Mouse (Mus musculus) lung, postnatal 10 days (tissue): ENCODE measurements at regions not wholly inside any gene's neighbourhood (a gene's known extent, or its start where the extent isn't known, plus 50 kb on each side); places are given as distances from the start of the nearest gene placed in this dataset.
A peak's percentile ranks its signal among the peaks of the same experiment; 100 is the strongest.

Experiments
- DNase-seq: peaks from one replicate; pipeline ENCODE4 v3.0.0; 2021

DNA sequence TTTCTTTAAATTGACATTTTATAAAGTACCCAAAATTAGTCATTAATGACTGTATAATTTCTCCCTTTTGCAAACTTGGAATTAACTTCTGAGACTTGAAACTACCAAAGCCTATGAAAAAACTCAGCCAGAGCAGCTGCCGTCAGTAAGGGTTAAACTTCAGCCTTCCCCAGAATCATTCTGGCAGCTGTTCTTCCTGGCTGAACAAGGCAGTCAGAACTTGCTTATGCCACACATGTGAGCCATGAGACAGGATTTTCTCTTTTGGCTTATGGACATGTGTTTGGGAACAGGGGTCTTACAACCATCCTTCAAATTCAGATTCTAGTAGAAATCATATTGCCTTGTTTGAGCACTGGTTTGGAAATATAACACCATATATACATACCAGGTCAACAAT lies 422.4 kb upstream of the Fat1 start:
- no peak for DNase-seq

DNA sequence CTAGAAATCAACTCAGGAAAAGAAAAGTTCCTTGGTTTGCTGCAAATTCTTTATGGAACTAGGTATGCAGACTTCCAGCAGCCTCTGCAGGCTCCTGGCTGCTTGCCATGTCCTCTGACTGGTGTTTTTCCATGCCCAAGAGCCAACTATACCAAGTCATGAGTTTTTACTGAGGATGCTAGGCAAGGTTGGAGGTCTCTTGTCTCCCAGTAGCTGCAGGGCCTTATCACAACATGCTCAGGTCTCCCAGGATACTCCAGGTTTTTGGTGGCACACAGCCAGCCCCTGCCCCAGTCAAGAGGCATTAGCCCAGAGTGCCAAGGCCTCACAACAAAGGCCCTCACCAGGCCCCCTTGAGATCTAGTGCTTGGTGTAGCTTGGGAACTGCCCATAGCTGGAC lies 409.3 kb upstream of the Fat1 start:
- peak; percentile 22 for DNase-seq

DNA sequence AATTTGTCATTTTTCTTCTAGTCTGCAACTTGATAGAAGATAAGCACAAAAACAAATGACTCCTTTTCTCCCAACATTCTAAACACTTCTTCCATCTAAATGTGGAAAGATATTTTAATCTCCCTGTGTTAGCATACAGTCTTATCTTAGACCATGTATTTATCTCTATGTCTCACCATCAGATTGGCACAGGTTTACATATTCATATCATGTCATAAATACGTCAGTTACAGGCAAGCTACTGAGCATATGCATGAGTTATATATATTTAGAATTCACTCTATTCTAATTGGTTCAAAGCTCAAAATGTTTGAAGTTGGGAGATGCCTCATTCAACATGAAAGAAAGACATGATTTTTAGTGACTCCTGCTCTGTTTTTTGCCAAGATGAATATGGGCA lies 405.6 kb upstream of the Fat1 start:
- no peak for DNase-seq

DNA sequence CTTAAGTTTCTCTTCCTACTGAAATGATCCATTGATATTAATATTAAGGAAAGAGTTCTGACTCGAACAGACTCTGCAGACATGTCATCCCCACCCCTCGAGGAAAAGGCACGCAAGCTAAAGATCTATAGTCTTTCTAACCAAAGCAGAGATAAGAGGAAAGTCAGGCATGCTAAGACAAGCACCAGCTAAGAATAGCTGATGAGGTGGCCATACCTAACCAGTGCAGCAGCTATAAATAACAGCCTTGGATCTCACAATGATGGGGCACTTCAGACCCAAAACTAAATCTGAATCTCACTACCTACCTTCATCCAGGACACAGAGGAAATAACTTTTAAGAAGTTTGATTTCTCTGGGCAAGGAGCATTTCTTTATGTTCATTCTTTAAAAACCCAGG lies 386.4 kb upstream of the Fat1 start:
- no peak for DNase-seq

DNA sequence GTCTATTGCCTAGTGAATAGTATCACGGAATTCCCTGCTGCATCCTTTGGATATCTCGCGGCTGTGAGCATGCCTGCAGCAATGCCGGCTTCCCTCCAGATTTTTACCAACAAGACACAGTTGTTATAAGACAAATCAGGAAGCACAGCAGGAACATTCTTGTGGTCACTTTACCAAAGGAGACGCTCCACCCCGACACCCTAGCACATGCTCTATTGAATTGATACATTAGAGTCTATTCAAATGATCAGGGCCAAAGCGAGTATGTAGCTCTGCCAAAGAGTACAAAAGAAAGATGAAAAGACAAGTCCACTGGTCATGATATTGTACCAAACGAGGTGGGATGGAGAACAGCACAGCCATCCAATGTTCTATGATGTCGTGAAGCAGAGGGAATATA lies 376.1 kb upstream of the Fat1 start:
- DNase-seq = no peak

DNA sequence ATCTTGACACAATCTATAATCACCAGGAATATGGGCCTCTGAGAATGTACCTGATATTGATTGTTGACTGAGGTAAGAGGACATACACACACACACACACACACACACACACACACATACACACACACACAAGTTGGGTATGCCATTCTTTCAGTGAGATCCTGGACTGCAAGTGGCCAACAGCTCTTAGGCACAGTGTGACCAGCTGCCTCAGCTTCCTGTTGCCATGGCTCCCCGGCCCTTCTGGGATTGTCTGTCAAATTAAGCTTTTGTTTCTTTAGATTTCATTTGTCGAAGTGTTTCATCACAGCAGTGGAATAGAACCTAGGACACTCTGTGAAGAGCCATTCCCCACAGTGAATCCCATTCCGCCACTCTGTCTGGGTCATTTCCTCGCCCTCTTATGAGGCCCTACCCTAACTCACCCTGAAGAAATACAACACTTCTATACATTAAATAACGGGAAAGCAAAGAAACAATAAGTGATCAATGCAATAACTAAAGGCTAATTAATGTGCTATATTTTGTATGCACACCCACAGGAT lies 358.9 kb upstream of the Fat1 start:
- no peak for DNase-seq

DNA sequence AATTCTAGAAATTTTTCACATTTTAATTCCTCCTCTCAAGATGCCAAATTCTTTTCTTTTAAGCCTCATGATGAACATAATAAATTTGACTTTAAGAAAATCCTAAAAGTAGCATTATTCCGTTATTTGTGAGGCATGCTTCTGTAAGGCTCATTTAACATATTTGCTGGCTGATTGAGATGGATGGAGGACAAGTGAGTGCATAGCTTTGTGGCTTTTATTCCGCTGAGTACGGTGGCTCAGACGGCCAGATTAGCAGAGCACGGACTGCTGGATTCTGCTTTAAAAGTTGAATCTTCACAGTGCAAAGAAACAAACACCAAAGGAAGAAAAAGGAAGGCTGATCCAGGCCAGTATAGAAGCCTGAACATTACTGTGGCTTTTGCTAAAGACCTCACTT lies 358.3 kb upstream of the Fat1 start:
- DNase-seq = no peak
